ENCODE assay signal across 20 mouse cellular contexts in the genomic region with DNA sequence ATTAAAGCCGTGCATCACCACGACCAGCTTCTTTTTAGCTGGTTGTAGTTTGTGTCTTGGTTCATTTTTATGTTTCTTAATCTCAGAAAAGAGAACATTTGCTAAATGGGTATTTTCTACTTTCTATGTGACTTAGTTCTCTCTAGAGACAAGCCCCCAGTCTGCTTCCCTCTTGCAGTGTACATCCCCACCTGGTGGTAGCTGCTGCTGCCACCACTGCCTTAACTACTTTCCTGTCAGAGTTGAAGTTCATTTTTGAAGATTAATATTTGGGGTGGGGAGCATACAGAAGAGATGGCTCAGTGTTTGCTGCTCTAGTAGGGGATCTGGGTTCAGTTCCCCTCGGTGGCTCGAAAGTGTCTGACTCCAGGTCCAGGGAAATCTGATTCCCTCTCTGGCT. TPM values are rescaled to one million over a fixed set of nuclear protein-coding genes. Genes with fewer than 3 reads are reported as not detected.
DNase-seq lines count a peak whose midpoint lies in the region; ATAC-seq and TF ChIP-seq lines count a peak whose summit lies in the region.
"Had no signal": no experiment of that assay in that cellular context is flagged by ENCODE, and none has a peak within 500 bp of the region (broad histone marks: within the 10 kb centered on the region; RNA-seq: fewer than 3 reads in every experiment).

No protein-coding gene starts in this region.

- no peak for ATAC-seq in hindbrain, postnatal 0 days
- no peak for ATAC-seq in hindbrain, embryonic 16.5 days
- no peak for ATAC-seq in lung, embryonic 14.5 days (ENCODE audit: insufficient read depth)

- no peak overlapping the region for H3K9ac ChIP-seq in hindbrain, postnatal 0 days (replicated peaks; ENCODE audit: low read length)
- H3K9ac ChIP-seq in hindbrain, embryonic 16.5 days (ENCODE audit: low read depth, low read length) = no peak overlapping the region
- H3K9ac ChIP-seq in lung, embryonic 14.5 days = no peak overlapping the region
- H3K9ac ChIP-seq: embryonic facial prominence, embryonic 13.5 days; heart, embryonic 15.5 days; hindbrain, embryonic 13.5 days; limb, embryonic 15.5 days; neural tube, embryonic 15.5 days; stomach, embryonic 15.5 days had no signal

- no peaks in the 10 kb centered on the region for H3K36me3 ChIP-seq in hindbrain, postnatal 0 days (ENCODE audit: insufficient read depth, low read length)
- H3K36me3 ChIP-seq in hindbrain, embryonic 16.5 days (ENCODE audit: control insufficient read depth, insufficient read depth, low read length) = peaks cover 4% of the 10 kb centered on the region; the same call in 1 of the 2 replicates
- peaks cover 26% of the 10 kb centered on the region for H3K36me3 ChIP-seq in lung, embryonic 14.5 days (ENCODE audit: insufficient read depth)

- H3K4me3 ChIP-seq in hindbrain, postnatal 0 days (ENCODE audit: low read length) = no peak overlapping the region
- H3K4me3 ChIP-seq in hindbrain, embryonic 16.5 days (ENCODE audit: low read length) = no peak overlapping the region
- no peak overlapping the region for H3K4me3 ChIP-seq in lung, embryonic 14.5 days (ENCODE audit: low read depth, low read length)
- H3K4me3 ChIP-seq: embryonic facial prominence, embryonic 13.5 days; forebrain, embryonic 10.5 days; heart, embryonic 15.5 days; hindbrain, embryonic 13.5 days; limb, embryonic 15.5 days; midbrain, embryonic 10.5 days; neural tube, embryonic 15.5 days; stomach, embryonic 15.5 days had no signal

- H3K4me2 ChIP-seq in hindbrain, postnatal 0 days (ENCODE audit: low read depth, low read length) = no peak overlapping the region
- H3K4me2 ChIP-seq in hindbrain, embryonic 16.5 days (ENCODE audit: low read length) = no peak overlapping the region
- no peak overlapping the region for H3K4me2 ChIP-seq in lung, embryonic 14.5 days
- H3K4me2 ChIP-seq: embryonic facial prominence, embryonic 13.5 days; heart, embryonic 15.5 days; hindbrain, embryonic 13.5 days; limb, embryonic 15.5 days; neural tube, embryonic 15.5 days; stomach, embryonic 15.5 days had no signal

- 96% methylated on average over 4 of the region's 4 CpGs for WGBS in hindbrain, postnatal 0 days
- 91% methylated on average over 4 of the region's 4 CpGs for WGBS in hindbrain, embryonic 16.5 days
- 89% methylated on average over 4 of the region's 4 CpGs for WGBS in lung, embryonic 14.5 days

- DNase-seq in hindbrain, postnatal 0 days (ENCODE audit: low spot score) = no peak
- DNase-seq in lung, embryonic 14.5 days = no peak
- no peak for DNase-seq in lung, postnatal 4 days
- DNase-seq in B cell, adult 2 months = peak; percentile 41 to 45
- DNase-seq in NIH3T3 (ENCODE audit: low read depth) (peak; percentile 24), MN1 (ENCODE audit: low spot score) (no peak)
- DNase-seq: cerebellum, adult 11 months; kidney, adult 2 months had no signal

- TF ChIP-seq CTCF in hindbrain, postnatal 0 days (IDR thresholded peaks at IDR 0.05; ENCODE audit: low read depth) = peak; percentile 34
- peak; percentile 37 for TF ChIP-seq CTCF in lung, embryonic 14.5 days (IDR thresholded peaks at IDR 0.05; ENCODE audit: low read depth)

- H3K27ac ChIP-seq in hindbrain, postnatal 0 days = no peak overlapping the region
- H3K27ac ChIP-seq in hindbrain, embryonic 16.5 days (ENCODE audit: low read depth, low read length) = no peak overlapping the region
- no peak overlapping the region for H3K27ac ChIP-seq in lung, embryonic 14.5 days (ENCODE audit: low read depth)
- H3K27ac ChIP-seq: embryonic facial prominence, embryonic 13.5 days; forebrain, embryonic 10.5 days; heart, embryonic 15.5 days; hindbrain, embryonic 13.5 days; limb, embryonic 15.5 days; midbrain, embryonic 10.5 days; neural tube, embryonic 15.5 days; stomach, embryonic 15.5 days had no signal

- H3K9me3 ChIP-seq in hindbrain, postnatal 0 days (ENCODE audit: low read length) = no peaks in the 10 kb centered on the region
- H3K9me3 ChIP-seq in hindbrain, embryonic 16.5 days (ENCODE audit: control insufficient read depth, low read length) = no peaks in the 10 kb centered on the region
- no peaks in the 10 kb centered on the region for H3K9me3 ChIP-seq in lung, embryonic 14.5 days (ENCODE audit: low read depth, low read length)
- H3K9me3 ChIP-seq: embryonic facial prominence, embryonic 13.5 days; forebrain, embryonic 10.5 days; heart, embryonic 15.5 days; hindbrain, embryonic 13.5 days; limb, embryonic 15.5 days; midbrain, embryonic 10.5 days; neural tube, embryonic 15.5 days; stomach, embryonic 15.5 days had no signal

- H3K27me3 ChIP-seq in hindbrain, postnatal 0 days (ENCODE audit: insufficient read depth, low read length) = no peaks in the 10 kb centered on the region
- H3K27me3 ChIP-seq in hindbrain, embryonic 16.5 days (replicated peaks; ENCODE audit: control insufficient read depth, insufficient read depth, low read length) = no peaks in the 10 kb centered on the region
- H3K27me3 ChIP-seq in lung, embryonic 14.5 days (ENCODE audit: insufficient read depth, low read length) = no peaks in the 10 kb centered on the region
- H3K27me3 ChIP-seq: embryonic facial prominence, embryonic 13.5 days; heart, embryonic 15.5 days; hindbrain, embryonic 13.5 days; limb, embryonic 15.5 days; neural tube, embryonic 15.5 days; stomach, embryonic 15.5 days had no signal

- no peaks in the 10 kb centered on the region for H3K4me1 ChIP-seq in hindbrain, postnatal 0 days (ENCODE audit: insufficient read depth, low read length)
- no peaks in the 10 kb centered on the region; the same call in 1 of the 2 replicates for H3K4me1 ChIP-seq in hindbrain, embryonic 16.5 days (ENCODE audit: control insufficient read depth, insufficient read depth, low read depth, low read length)
- no peaks in the 10 kb centered on the region for H3K4me1 ChIP-seq in lung, embryonic 14.5 days (ENCODE audit: insufficient read depth)
- H3K4me1 ChIP-seq: forebrain, embryonic 10.5 days; limb, embryonic 15.5 days; midbrain, embryonic 10.5 days; neural tube, embryonic 15.5 days; stomach, embryonic 15.5 days had no signal

RNA-seq across cellular contexts. Expression of gene Efcab9, which starts 31.9 kb away (rescaled TPM):
- total RNA-seq in hindbrain, postnatal 0 days (2014; rRNA removed) = not detected in 2 replicates
- 0.38 TPM in 1 of 2 replicates, not detected in the other for polyA plus RNA-seq in hindbrain, postnatal 0 days (2015; fragmentation: Nextera tagmentation; extraction: Ambion mirVana)
- 0.54 TPM in 1 of 2 replicates, not detected in the other for polyA plus RNA-seq in hindbrain, embryonic 16.5 days (2015; fragmentation: Nextera tagmentation; extraction: Ambion mirVana)
- polyA plus RNA-seq in lung, embryonic 14.5 days (2014; fragmentation: Nextera tagmentation; extraction: Ambion mirVana) = 0.37 TPM in 1 of 2 replicates, not detected in the other
- total RNA-seq: common myeloid progenitor, adult 5-6 weeks; left cerebral cortex, postnatal 10 days had no signal
- polyA plus RNA-seq: adrenal gland, adult 2 months; embryonic facial prominence, embryonic 13.5 days; hindbrain, embryonic 13.5 days; kidney, adult 2 months; limb, embryonic 15.5 days; neural tube, embryonic 15.5 days had no signal

RNA-seq across cellular contexts. Expression of gene Stk10, which starts 33.2 kb away (rescaled TPM):
- total RNA-seq in hindbrain, postnatal 0 days (2014; rRNA removed) = 4.5 and 10.8 TPM in 2 replicates
- 1.1 and 1.2 TPM in 2 replicates for polyA plus RNA-seq in hindbrain, postnatal 0 days (2015; fragmentation: Nextera tagmentation; extraction: Ambion mirVana)
- polyA plus RNA-seq in hindbrain, embryonic 16.5 days (2015; fragmentation: Nextera tagmentation; extraction: Ambion mirVana) = 2.4 and 2.5 TPM in 2 replicates
- polyA plus RNA-seq in lung, embryonic 14.5 days (2014; fragmentation: Nextera tagmentation; extraction: Ambion mirVana) = 1.9 and 2.0 TPM in 2 replicates

RNA-seq across cellular contexts. Expression of gene Ubtd2, which starts 44.8 kb away (rescaled TPM):
- 47.4 and 53.8 TPM in 2 replicates for total RNA-seq in hindbrain, postnatal 0 days (2014; rRNA removed)
- polyA plus RNA-seq in hindbrain, postnatal 0 days (2015; fragmentation: Nextera tagmentation; extraction: Ambion mirVana) = 30.6 TPM in 2 replicates
- polyA plus RNA-seq in hindbrain, embryonic 16.5 days (2015; fragmentation: Nextera tagmentation; extraction: Ambion mirVana) = 36.8 and 40.3 TPM in 2 replicates
- polyA plus RNA-seq in lung, embryonic 14.5 days (2014; fragmentation: Nextera tagmentation; extraction: Ambion mirVana) = 57.3 and 65.4 TPM in 2 replicates

Comparison
In these comparisons a context has a peak if more than half of its experiments do, and no peak if none do; other contexts are left out.
1. DNase-seq: peak in B cell, adult 2 months (2 of 2) and NIH3T3 (single experiment); none in hindbrain, postnatal 0 days (single experiment), lung, embryonic 14.5 days (single experiment), lung, postnatal 4 days (0 of 2) and MN1 (single experiment).